Mouse (Mus musculus) heart, postnatal 0 days (tissue): ENCODE measurements around the gene Col18a1.

ENCODE experiments used
- CTCF ChIP-seq: IDR thresholded peaks from 2 replicates; pipeline ENCODE4 v1.5.1; 2016; ENCODE audit warnings: antibody characterized with exemption, control low read depth, low read depth
- EP300 ChIP-seq: IDR thresholded peaks from 2 replicates; pipeline ENCODE4 v1.6.1; 2016; ENCODE audit warnings: antibody characterized with exemption, low read depth

DNA sequence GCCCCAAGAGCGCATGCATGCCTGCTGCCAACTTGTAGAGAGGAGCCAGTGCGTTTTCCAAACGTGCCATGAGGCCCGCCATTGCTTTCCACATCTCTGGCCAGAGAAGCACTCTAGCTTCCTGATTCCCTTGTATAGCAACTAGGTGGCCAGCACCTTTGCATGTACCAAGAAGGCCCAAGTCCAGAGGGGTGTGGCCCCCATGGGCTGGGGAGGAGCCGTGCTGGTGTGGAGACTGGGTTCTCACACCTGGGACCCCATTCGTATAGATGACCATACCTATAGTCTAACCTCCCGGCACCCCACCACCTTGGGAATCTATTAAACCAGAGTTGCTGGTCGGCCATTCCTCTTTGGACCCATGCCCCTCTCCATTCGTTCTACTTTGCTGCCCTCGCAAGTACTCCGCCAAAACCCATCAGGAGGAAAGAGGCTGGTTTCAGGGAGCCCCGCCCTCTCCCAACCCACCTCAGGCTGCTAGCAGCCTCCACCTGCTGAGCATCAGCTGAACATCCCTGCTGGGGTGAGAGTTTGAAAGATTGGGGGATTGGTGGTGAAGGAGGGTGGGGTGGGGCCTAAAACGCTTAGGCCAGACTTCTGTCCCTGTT is 134.5 kb downstream of the Col18a1 start, which contains the start of gene Slc19a1:
- TF ChIP-seq CTCF (no peak), EP300 (no peak)
